Mouse (Mus musculus) G1E (cell line): ENCODE measurements around the gene Dpp8.

Experiments used
- CTCF ChIP-seq: IDR thresholded peaks from 2 replicates; pipeline ENCODE4 v1.5.1; 2012; ENCODE audit warnings: low read depth, low read length, inconsistent platforms, mixed read lengths
- GATA1 ChIP-seq: IDR thresholded peaks from 2 replicates; pipeline ENCODE4 v1.6.1; 2012; ENCODE audit warnings: borderline replicate concordance, low read length, inconsistent platforms, mixed read lengths
- GATA2 ChIP-seq: IDR thresholded peaks from 2 replicates; pipeline ENCODE4 v1.6.1; 2012; ENCODE audit warnings: low read depth, low read length, inconsistent platforms, borderline replicate concordance
- POLR2AphosphoS5 ChIP-seq: IDR thresholded peaks from 2 replicates; pipeline ENCODE4 v1.6.1; 2012; ENCODE audit warnings: low read depth, low read length, inconsistent platforms; ENCODE audit not compliant: insufficient replicate concordance
- TAL1 ChIP-seq: conservative IDR thresholded peaks from 2 replicates; pipeline ENCODE4 v1.6.1; 2012; ENCODE audit warnings: low read depth, low read length, inconsistent platforms, mixed read lengths

GRCm38 (mm10) chr9:65027241-65027640, 5.0 kb upstream of the Dpp8 start:
- TF ChIP-seq TAL1, result no peak
- no peak for TF ChIP-seq CTCF
- no peak for TF ChIP-seq GATA1
- TF ChIP-seq GATA2, result no peak
- no peak for TF ChIP-seq POLR2AphosphoS5
